Mouse (Mus musculus) megakaryocyte, embryonic 14.5 days (primary cell): ENCODE measurements around the gene Phb. TPM values are rescaled to one million over a fixed set of nuclear protein-coding genes. Genes with fewer than 3 reads are reported as not detected.
A peak's percentile ranks its signal among the peaks of the same experiment; 100 is the strongest.
"Not testable (repeated sequence)": the region's sequence is repeated elsewhere in the genome, so short reads cannot be mapped to it uniquely, and the experiment has no call there.

Source experiments
- H3K27me3 ChIP-seq: replicated peaks from 2 replicates; pipeline ENCODE3; 2012; ENCODE audit warnings: inconsistent platforms
- H3K36me3 ChIP-seq: replicated peaks from 2 replicates; pipeline ENCODE3; 2012; ENCODE audit warnings: low read length, inconsistent platforms, mixed read lengths
- H3K4me1 ChIP-seq: 2 replicates; pipeline ENCODE4 v1.6.1; 2012; ENCODE audit warnings: inconsistent platforms
- H3K4me3 ChIP-seq: replicated peaks from 2 replicates; pipeline ENCODE3; 2012; ENCODE audit warnings: moderate library complexity, mild to moderate bottlenecking, inconsistent platforms
- H3K9me3 ChIP-seq: 2 replicates; pipeline ENCODE4 v1.6.1; 2012; ENCODE audit warnings: inconsistent platforms
- FLI1 ChIP-seq: IDR thresholded peaks from 2 replicates; pipeline ENCODE4 v1.6.1; 2012; ENCODE audit warnings: low read length, inconsistent platforms, mixed read lengths
- GATA1 ChIP-seq: IDR thresholded peaks from 3 replicates; pipeline ENCODE4 v1.6.1; 2012; ENCODE audit warnings: mixed read lengths, low read length, inconsistent platforms, borderline replicate concordance
- polyA plus RNA-seq: library from polyadenylated mRNA; stranded (reverse); fragments of >175 nt; gene quantifications from 2 replicates; pipeline ENCODE4 v1.2.3, GENCODE M21; 2012; ENCODE audit warnings: low replicate concordance; ENCODE audit not compliant: insufficient read depth

Gene Phb
- polyA plus RNA-seq, 1 experiment, result 20.8 TPM

DNA sequence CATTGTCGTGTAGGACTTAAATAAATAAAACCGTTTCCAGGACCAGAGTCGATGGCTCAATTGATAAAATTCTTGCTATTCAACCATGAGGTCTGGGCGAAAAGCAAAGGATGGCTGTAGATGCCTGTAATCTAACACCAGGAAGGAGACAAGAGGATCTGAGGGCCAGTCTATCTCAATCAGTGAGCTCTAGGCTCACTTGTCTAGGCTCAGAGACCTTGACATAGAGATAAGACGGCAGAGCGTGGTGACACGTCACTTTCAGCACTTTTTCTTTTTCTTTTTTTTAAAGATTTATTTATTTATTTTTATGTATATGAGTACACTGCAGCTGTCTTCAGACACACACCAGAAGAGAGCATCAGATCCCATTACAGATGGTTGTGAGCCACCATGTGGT, 17.2 kb upstream of the Phb start:
- peaks cover 91% of the 10 kb centered on the region for H3K27me3 ChIP-seq
- TF ChIP-seq FLI1 (no peak), GATA1 (no peak)

DNA sequence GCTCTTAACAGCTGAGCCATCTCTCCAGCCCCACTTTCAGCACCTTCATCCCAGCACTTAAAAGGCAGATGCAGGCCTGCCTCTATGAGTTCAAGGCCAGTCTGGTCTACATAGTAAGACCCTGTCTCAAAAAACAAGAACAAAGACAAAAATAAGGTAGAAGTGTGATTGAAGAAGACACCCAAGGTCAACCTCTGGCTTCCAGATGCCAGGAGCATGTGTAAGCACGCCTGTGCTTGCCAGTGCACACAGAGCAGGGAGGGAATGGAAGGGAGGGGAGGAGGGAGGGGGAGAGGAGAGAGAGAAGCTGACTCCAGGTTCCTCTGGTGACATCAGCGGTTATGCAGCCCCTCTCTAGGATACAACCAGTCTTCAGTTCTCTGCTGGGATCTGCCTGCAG, 16.8 kb upstream of the Phb start:
- Histone ChIP-seq H3K36me3 (no peaks in the 10 kb centered on the region), H3K4me1 (peaks cover 9% of the 10 kb centered on the region), H3K27me3 (peaks cover 89% of the 10 kb centered on the region), H3K9me3 (no peaks in the 10 kb centered on the region), H3K4me3 (no peak overlapping the region)
- no peak for TF ChIP-seq GATA1
- no peak for TF ChIP-seq FLI1

More for the DNA sequence above, 17.2 kb upstream of the Phb start:
- no peak overlapping the region for H3K4me3 ChIP-seq
- no peaks in the 10 kb centered on the region for H3K9me3 ChIP-seq
- no peaks in the 10 kb centered on the region for H3K36me3 ChIP-seq
- peaks cover 9% of the 10 kb centered on the region for H3K4me1 ChIP-seq

DNA sequence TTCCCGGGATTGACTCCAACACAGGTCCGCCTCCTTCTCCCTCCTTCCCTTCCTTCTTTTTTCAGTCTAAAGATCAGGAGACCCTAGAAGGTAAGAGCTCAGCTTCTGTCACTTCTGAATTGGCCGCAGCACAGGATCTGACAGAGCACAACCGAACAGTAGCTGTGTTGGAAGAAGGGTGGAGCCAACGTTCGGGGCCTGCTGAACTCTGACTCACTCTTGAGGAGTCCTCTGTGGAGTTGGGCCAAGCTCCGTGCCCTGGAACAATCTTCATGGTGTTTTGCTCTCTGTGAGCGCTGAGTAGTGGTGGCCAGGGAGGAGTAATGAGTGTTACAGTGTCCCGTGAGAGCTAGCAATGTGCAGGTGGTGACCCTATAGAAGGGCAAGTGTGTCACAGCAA, 15.8 kb upstream of the Phb start:
- H3K9me3 ChIP-seq, result no peaks in the 10 kb centered on the region
- no peak for TF ChIP-seq FLI1
- no peak for TF ChIP-seq GATA1
- H3K4me3 ChIP-seq, result no peak overlapping the region
- no peaks in the 10 kb centered on the region; the same call in 1 of the 2 replicates for H3K4me1 ChIP-seq
- H3K27me3 ChIP-seq, result peaks cover 84% of the 10 kb centered on the region
- no peaks in the 10 kb centered on the region for H3K36me3 ChIP-seq

DNA sequence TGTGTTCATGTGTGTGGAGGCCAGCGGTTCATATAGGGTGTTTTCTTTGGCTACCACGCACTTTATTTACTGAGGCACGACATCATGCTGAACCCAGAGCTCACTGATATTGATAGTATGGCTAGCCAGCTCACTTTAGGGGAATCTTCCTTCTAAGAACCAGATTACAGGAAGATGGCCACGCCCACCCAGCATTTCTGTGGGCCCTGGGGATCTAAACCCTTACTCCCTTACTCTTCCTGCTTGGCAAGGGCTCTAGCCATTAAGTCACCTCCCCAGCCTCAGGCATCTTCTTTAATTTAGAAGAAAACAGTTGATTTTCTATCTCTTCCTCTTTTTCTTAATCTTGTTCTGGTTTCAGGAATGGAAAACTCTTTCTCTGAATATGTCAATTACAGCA, 9.3 kb upstream of the Phb start:
- Histone ChIP-seq H3K4me3 (no peak overlapping the region), H3K9me3 (peaks cover 15% of the 10 kb centered on the region), H3K27me3 (peaks cover 51% of the 10 kb centered on the region), H3K4me1 (peaks cover 4% of the 10 kb centered on the region; the same call in 1 of the 2 replicates), H3K36me3 (no peaks in the 10 kb centered on the region)
- no peak for TF ChIP-seq FLI1
- TF ChIP-seq GATA1, result no peak

DNA sequence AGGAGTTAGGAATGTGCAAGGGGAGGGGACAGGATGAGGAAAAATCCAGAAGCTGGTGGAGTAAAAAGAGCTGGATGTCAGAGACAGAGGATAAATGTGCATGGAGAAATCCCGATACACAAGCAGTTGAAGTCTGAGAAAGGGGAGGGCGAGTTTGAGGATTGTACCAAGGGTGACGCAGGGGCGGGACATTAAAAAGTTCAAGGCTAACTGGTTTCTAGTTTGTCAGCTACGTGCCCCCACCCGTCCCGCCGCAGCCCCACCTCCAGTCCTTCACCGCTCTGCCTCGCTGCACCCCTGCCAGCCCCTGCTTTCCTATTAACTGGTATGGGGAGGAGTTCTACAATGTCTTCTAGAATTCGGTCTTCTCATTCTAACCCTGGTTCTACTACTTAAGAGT, 420 bp downstream of the Phb start:
- Histone ChIP-seq H3K9me3 (peaks cover under 1% of the 10 kb centered on the region), H3K4me1 (peaks cover 26% of the 10 kb centered on the region), H3K36me3 (peaks cover 37% of the 10 kb centered on the region), H3K27me3 (no peaks in the 10 kb centered on the region), H3K4me3 (peak overlapping the region; percentile 99)
- no peak for TF ChIP-seq FLI1
- no peak for TF ChIP-seq GATA1

DNA sequence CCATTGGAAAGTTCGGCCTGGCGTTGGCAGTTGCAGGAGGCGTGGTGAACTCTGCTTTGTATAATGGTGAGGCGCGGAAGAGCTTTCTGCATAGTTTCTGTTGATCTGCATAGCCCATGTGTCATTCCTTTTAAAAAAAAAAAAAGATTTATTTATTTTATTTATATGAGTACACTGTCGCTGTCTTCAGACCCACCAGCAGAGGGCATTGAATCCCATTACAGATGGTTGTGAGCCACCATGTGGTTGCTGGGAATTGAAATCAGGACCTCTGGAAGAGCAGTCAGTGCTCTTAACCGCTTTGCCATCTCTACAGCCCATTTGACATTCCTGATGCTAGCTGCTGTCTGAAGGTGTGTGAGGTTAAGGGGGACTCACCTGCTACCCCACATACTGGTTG, 1.3 kb downstream of the Phb start:
- not testable (repeated sequence) for H3K9me3 ChIP-seq, H3K27me3 ChIP-seq
- Histone ChIP-seq H3K4me1 (peaks cover 26% of the 10 kb centered on the region), H3K4me3 (peak overlapping the region; percentile 99), H3K36me3 (peaks cover 42% of the 10 kb centered on the region)

DNA sequence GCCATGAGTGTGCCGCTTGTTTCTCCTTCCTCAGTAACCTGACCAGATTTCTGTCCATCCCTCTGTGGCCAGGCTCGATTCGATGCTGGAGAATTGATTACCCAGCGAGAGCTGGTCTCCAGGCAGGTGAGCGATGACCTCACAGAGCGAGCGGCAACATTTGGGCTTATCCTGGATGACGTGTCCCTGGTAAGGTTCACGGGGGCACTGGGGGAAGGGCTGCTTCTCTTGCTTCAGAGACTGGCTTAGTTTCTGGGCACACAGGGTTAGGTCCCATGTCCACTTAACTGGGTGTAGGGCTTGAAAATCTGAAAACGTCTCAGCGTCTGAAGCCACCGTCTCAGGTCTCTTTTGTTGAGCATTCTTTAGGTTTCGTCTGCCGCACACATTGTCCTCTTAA, 8.7 kb downstream of the Phb start:
- Histone ChIP-seq H3K27me3 (no peaks in the 10 kb centered on the region), H3K4me1 (peaks cover 13% of the 10 kb centered on the region), H3K9me3 (no peaks in the 10 kb centered on the region), H3K4me3 (no peak overlapping the region), H3K36me3 (peaks cover 92% of the 10 kb centered on the region)
- TF ChIP-seq GATA1 (no peak), FLI1 (no peak)

DNA sequence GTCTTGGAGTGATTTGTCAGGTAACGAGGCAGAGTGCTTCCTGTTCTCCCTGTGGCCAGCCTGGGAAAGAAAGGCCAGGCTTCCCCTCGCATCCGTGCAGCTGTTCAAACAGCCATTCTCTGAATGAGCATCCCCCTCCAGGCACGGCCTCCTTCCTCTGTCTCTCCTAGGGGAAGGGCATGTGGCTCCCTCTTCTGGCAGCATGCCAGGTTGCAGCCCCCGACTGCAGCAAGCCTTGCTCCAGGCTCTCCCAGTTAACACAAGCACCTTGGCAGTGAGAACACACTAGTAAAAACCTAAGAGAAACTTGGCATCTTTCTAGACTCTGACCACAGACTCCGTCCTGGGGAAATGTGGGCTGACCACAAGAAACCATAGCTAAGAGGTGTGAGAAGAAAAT, 9.6 kb downstream of the Phb start:
- Histone ChIP-seq H3K4me1 (peaks cover 6% of the 10 kb centered on the region), H3K27me3 (no peaks in the 10 kb centered on the region), H3K4me3 (no peak overlapping the region), H3K36me3 (peaks cover 92% of the 10 kb centered on the region), H3K9me3 (no peaks in the 10 kb centered on the region)
- TF ChIP-seq GATA1, result no peak
- TF ChIP-seq FLI1, result no peak

DNA sequence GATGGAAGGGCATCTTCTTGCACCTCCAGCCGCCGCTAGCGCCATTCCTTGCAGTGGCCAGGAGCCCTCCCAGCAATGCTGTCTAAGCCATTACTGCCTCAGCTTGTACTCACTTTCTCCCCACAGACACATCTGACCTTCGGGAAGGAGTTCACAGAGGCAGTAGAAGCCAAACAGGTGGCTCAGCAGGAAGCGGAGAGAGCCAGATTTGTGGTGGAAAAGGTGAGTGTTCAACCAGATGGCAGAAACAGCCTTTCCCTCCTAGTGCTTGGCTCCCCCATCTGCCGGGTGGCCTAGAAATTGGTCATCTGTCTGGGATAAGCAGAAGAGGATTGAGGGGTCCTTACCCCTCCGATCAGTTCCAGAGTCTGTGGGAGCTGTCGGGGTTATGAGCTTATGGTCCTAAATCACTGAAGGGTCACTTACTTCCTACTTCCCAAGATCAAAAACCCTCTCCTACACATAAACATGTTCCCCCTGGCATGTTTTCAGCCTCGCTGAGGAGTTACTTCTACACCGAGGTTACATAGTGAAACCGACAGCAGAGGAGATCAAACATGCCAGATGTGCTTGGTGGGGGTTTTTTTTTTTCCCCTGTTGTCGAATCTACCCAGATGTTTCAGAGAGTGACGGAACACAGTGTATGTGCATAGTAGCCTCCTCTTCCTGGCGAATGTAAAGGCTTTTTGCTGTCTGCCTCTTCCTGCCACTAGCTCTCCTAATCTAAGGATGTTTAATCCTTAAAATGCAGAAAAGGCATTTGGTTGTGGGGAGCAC, 11.4 kb downstream of the Phb start:
- H3K9me3 ChIP-seq, result no peaks in the 10 kb centered on the region
- H3K4me1 ChIP-seq, result peaks cover 18% of the 10 kb centered on the region
- peaks cover 5% of the 10 kb centered on the region for H3K27me3 ChIP-seq
- TF ChIP-seq FLI1 (no peak), GATA1 (no peak)
- H3K4me3 ChIP-seq, result no peak overlapping the region
- peaks cover 85% of the 10 kb centered on the region for H3K36me3 ChIP-seq

DNA sequence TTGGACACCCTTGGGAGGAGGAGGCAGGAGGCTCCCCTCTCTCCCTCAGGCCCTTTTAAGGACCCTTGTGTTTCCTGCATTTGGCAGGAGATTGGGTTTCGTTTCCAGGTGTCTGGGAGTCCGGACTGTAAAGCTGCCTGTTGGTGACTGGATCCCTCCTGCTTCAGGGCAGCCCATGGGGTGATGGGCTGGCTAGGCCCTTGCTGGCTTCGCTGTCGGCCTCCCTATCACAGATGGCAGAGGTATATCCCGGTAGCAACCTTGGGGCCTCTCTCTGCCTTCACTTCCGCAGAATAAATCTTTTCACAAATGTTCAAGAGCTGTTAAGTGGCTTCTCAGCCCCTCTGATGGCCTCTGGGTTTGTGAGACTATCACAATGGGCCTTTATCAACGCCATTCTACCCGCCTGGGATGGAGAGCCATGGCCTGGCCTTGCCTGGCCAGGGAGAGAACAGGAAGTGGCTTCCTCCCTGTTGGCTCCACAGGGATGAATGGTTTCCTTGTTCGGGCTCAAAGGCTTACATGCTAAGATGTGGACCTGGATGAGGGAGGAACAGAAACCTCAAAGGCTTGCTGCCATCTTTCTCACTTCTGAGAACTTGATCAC, 15.3 kb downstream of the Phb start:
- TF ChIP-seq GATA1 (no peak), FLI1 (no peak)
- H3K4me3 ChIP-seq, result no peak overlapping the region
- H3K36me3 ChIP-seq, result peaks cover 48% of the 10 kb centered on the region
- peaks cover 39% of the 10 kb centered on the region for H3K27me3 ChIP-seq
- peaks cover 25% of the 10 kb centered on the region for H3K4me1 ChIP-seq
- H3K9me3 ChIP-seq, result no peaks in the 10 kb centered on the region

DNA sequence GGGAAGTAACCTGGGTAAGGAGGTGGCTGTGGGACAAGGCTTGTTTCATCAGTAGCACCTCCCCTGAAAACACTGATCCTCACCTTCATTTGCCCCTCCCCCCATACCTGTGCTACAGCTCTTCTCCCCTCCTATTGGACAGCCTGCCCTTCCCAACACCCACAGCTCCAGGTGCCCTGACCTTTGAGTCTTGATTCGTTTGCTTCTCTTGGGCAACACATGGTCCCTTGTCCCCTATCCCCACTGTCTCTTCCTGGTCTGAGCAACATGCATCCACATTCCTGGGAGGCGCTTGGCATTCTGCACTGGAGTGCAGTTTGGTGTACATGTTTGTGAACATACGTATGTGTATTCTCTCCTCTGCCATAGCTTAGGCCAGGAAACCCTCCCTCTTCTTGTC, 16.2 kb downstream of the Phb start:
- peaks cover 46% of the 10 kb centered on the region for H3K27me3 ChIP-seq
- TF ChIP-seq FLI1 (no peak), GATA1 (no peak)
- peaks cover 33% of the 10 kb centered on the region for H3K4me1 ChIP-seq
- H3K36me3 ChIP-seq, result peaks cover 39% of the 10 kb centered on the region
- no peaks in the 10 kb centered on the region for H3K9me3 ChIP-seq
- no peak overlapping the region for H3K4me3 ChIP-seq
